Mouse (Mus musculus) gastrocnemius, postnatal 4 days (tissue): ENCODE measurements around the gene Spag9. TPM values are rescaled to one million over a fixed set of nuclear protein-coding genes. Genes with fewer than 3 reads are reported as not detected.

Source experiments
- DNase-seq, 2 experiments: peaks; one replicate each; pipeline ENCODE4 v3.0.0; 2021 to 2022; ENCODE audit warnings: low spot score in 2 of 2, mixed read lengths in 2 of 2
- total RNA-seq, 2 experiments: library from RNA; stranded (reverse); gene quantifications; 2 replicates each; pipeline ENCODE4 v1.2.3; 2021

Spag9 gene
- total RNA-seq, 2 experiments from 2014 or later = 132 to 149 TPM

DNA sequence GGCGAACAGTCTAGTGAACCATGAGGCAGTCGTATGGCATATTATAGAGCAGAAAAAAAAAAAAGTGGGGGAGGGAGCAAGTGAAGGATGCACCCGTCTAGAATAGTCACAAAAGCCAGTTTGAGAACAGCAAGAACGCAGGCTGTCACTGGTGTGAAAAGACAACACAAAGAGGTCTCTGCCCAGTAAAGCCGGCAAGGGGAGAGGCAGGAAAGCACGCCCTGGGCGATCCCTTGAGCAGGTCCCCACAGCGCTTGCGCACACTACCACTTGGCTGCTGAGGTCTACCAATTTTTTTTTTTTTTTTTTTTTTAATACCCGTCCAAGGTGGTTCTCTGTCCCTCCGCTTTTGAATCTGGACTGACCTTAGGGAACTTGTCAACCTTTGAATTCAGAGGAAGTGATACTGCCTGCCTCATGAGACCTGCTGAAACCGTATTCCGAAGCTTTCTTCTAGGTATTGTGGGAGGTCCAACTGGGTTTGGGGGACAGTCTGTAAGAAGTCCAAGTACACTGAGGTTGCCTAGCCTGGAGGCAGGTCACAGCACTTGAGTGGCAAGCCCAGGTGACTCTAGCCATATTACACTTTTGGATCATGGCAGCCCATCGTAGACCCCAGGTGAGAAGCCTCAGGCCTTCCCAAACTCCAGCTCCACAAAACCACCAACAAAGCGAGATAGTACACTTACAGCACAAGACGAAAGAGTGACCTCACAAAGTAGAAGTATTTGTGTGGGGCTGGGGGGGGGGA is 153.8 kb downstream of the Spag9 start:
- no peak for DNase-seq

DNA sequence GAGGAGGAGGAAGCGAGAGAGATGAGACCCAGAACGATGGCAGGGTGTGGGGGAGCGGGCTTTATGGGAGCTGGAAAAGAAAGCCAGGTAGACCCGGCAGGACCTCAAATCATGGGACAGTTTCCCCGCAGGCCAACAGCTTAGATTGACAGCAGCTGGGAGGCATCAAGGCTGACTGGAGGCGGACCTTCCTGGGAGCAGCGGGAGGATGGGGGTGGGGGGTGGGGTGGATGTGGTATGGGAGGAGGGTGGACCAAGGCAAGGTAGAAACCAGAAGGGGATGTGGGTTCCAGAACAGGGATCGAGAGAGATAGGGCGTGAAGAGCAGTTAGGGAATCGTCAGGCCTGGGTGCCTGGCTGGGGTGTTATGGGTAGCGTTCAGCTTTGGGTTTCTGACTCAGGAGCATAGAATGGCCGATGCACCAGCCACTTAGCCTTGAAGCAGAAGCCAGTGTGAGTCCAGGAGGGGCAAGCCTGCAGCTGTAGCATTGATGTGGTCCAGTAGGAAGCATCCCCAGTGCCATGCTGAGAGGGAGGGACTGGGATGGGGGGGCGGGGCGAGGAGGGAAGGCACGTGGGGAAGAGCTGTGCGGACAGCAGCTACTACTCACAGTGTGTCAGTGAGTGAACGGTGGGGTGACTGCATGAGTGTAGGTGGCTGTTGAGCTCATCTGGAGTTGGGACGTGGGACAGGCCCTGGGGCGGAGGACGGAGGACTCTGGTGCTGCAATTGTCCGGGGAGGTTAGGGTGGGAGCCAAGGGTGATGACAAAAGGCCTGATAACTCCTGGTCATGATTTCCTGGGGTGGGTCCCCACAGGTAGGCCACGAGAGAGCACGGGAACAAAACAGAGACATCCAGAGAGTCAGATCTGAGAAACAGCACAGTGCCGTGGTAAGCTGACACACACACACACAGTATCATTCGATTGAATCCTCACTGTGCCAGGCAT is 154.9 kb downstream of the Spag9 start:
- DNase-seq = no peak

DNA sequence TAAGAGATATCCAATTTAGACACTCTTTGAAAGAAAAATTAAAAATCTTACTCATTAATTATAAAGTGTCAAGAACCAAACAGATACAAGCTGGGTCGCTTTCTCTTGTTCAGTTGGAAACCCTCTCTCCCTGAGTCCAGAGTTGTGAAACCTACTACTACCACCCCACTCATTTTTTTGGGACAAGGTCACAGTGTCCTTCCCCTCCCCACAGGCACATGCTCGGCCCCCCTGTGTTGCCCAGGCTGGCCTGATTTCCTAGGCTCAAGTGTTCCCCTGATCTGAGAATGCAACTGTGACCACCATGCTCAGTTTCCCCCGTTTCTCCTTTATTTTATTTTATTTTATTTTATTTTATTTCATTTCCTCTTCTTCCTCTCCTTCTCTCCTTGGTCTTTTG is 158.3 kb downstream of the Spag9 start:
- DNase-seq = no peak

- DNase-seq = no peak
These were observed 162.6 kb downstream of the Spag9 start for GRCm38 (mm10) chr11:94158521-94158920.

DNA sequence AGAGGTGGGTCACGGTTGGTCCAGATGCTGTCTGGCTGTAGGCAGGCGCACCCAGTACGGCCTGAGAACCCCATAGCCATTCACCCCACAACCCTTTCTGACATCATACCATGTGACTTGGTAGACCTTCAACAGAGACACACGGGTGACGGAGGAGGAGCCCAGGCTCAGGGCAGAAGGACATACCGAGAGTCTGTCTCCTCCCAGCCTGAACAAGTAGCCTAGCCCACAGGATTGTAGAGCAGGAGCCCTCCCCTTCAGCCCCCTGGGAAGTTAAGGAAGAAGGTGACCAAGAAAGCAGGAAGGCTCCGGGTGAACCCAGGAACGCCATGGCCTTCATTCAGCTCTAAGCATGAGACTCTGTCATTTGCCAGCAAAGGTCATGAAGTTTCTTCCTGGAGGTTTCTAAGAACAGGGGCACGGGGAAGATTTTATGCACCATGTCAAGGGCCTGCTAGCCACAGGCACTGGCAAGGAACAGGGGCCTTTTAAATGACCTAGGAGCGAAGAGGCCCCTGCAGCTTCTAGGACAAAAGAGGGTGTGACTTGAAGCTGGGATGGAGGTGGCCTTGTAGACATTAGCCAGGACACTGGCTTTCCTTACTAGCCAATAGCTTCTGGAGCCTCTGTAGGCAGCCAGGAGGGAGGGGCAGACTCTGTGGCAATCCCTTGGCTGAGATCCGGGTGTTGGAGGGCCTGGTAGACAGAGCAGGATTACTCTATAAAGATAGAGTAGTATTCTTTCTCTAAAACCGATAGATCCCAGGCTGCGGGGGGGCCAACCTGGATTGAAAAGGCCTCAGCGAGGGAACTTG is 163.4 kb downstream of the Spag9 start:
- DNase-seq = no peak

DNA sequence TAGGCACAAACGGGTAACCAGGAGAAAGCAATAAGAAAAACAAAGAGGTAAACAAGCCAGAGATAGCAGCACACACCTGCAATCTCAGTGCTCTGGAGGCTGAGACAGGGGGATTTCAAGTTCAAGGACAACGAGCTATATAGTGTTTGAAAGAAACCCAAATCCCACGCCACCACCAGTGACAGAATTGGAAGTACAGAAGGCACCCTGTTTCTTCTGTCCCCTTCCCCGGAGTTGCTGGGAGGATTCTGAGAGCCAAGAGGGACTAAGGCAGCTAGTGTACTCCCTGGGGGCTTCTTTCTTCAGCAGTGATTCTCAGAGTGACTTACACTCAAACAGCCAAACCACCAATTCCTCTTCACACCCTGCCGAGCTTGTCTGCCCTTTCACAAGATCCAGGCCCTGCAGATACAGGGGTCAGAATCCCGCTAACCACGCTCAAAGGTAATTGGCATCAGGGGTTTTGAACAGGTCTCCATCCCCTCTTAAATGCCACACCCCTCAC is 164.1 kb downstream of the Spag9 start:
- no peak for DNase-seq

DNA sequence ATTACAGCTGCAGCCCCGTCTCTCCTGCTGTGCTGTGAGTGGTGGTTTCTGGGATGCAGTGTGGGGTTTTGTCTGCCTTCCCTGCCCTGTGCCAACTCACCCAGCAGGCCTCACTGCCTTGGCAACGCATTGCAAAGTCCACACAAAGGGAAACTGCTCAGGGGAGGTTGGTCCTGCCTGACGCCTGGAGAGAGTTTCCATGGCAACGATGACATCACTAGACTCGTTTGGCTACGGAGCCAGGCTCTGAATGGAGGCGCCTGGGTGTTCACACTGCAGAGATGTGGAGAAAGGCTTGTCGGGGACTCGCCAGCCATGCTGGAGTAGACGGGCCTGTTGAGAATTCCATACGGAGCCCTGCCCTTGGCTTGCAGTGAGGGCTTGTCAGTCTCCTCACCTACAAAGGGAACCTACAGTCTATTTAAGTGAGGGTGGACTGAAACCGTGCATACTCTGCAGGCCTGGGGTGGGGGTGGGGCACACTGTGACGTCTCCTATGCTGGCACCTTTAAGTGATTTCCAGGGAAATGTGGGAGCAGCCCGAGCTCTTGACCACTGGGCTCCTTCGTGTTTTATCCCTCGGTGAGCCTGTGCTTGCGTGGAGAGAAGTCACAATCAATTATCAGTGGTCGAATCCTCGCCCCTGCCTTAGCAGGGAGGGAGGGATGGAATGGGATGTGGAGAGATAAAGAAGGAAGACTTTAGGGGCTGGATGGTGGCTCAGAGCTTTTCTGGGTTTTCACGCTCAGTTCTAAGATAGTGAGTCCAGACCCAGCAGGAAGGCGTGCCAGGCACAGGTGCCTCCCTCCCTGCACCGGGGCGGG is 164.8 kb downstream of the Spag9 start:
- peak in 1 of 2 experiments; percentile 73 for DNase-seq

GRCm38 (mm10) chr11:94161267-94161646 is 165.4 kb downstream of the Spag9 start:
- no peak for DNase-seq

- DNase-seq = no peak
These were observed 166.1 kb downstream of the Spag9 start for GRCm38 (mm10) chr11:94161867-94162581.

GRCm38 (mm10) chr11:94163005-94163767 is 167.3 kb downstream of the Spag9 start:
- DNase-seq = no peak

DNA sequence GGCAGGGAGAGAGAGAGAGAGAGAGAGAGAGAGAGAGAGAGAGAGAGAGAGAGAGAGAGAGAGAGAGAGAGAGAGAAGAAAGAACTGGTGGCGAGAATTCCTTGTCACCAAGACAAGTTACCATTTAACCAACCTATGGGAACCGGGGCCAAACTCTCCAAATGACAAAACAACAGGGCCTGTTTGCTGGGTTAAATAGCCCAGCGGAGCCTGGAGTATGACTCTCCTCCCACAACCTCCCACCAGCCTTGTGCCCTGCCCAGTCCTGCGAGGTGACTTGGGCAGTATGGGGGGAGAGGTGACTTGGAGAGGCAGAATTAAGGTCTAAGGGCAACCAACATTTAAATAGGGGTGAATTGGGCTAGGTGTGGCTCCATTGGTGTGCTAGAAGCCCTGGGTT is 169.9 kb downstream of the Spag9 start:
- no peak for DNase-seq

- DNase-seq = no peak
These were observed 172.3 kb downstream of the Spag9 start for GRCm38 (mm10) chr11:94168238-94168637.

DNA sequence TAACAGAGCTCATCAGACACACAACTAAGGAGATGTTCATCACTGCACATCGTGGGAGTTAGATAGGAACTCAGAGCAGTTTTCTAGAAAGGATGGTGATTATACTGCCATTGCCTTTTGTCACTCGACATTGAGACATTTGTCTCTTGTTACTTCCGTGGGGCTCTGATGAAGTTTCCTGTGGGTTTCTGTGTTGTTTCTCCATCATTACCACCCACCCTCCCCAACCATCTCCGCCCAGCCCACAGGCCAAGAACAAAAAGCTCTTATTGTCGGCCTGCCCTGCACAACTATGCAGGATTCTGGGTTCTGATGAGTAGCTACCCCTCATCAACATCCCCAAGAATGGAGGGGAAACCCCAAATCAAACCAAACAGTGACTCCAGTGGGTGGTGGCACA is 173.7 kb downstream of the Spag9 start:
- DNase-seq = no peak

GRCm38 (mm10) chr11:94171691-94172090 is 175.8 kb downstream of the Spag9 start:
- no peak for DNase-seq

- DNase-seq = no peak
These were observed 176.3 kb downstream of the Spag9 start for GRCm38 (mm10) chr11:94172186-94172585.

- DNase-seq = no peak
These were observed 177.8 kb downstream of the Spag9 start for GRCm38 (mm10) chr11:94173726-94174146.

DNA sequence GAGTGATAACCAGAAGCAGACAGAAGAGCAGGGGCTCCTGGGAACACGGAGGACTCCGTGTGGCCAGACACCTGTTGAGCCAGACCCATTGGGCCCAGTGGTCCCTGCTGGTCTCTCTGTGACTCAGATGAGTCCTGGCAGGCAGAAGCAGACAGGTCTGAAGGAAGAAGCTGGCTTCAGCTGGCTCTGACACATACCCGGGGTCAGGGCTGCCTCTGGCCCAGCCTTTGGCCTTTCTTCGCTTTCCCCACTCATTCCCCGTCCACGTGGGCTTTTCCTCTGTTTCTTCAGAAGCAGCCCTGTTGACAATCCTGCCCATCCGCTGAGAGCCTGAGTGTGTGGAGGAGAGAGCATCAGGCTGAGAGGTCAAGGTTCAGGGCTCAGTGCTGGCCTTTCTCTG is 179.4 kb downstream of the Spag9 start:
- no peak for DNase-seq
